Mouse (Mus musculus) intestine, embryonic 16.5 days (tissue): Measurements from ENCODE around the gene Arpc5l. TPM values are rescaled to one million over a fixed set of nuclear protein-coding genes. Genes with fewer than 3 reads are reported as not detected.

Experiments used
- ATAC-seq: fragments of 200-750 bp; cut with Nextera tagmentation; 2 replicates; pipeline ENCODE4 v1.8.0; 2017; ENCODE audit warnings: moderate TSS enrichment, moderate library complexity
- H3K27ac ChIP-seq: fragments of 300-500 bp; sonication (generic); 2 replicates; pipeline ENCODE4 v1.5.1; 2014; ENCODE audit warnings: mild to moderate bottlenecking, low read length
- H3K27me3 ChIP-seq: fragments of 300-500 bp; sonication (generic); replicated peaks from 2 replicates; pipeline ENCODE4 v1.6.1; 2014; ENCODE audit warnings: low read length, control low read depth, mixed read lengths; ENCODE audit not compliant: control insufficient read depth, insufficient read depth
- H3K36me3 ChIP-seq: fragments of 300-500 bp; sonication (generic); 2 replicates; pipeline ENCODE4 v1.6.1; 2014; ENCODE audit warnings: low read length, control low read depth; ENCODE audit not compliant: control insufficient read depth, insufficient read depth
- H3K4me1 ChIP-seq: fragments of 300-500 bp; sonication (generic); 2 replicates; pipeline ENCODE4 v1.6.1; 2014; ENCODE audit warnings: low read length, control low read depth, mixed read lengths; ENCODE audit not compliant: control insufficient read depth, insufficient read depth
- H3K4me2 ChIP-seq: fragments of 300-500 bp; sonication (generic); 2 replicates; pipeline ENCODE4 v1.6.1; 2014; ENCODE audit warnings: low read depth, low read length, control low read depth
- H3K4me3 ChIP-seq: fragments of 300-500 bp; sonication (generic); 2 replicates; pipeline ENCODE4 v1.5.1; 2014; ENCODE audit warnings: mild to moderate bottlenecking, low read length
- H3K9ac ChIP-seq: fragments of 300-500 bp; sonication (generic); 2 replicates; pipeline ENCODE4 v1.6.1; 2014; ENCODE audit warnings: low read depth, low read length
- H3K9me3 ChIP-seq: fragments of 300-500 bp; sonication (generic); 2 replicates; pipeline ENCODE4 v1.6.1; 2016; ENCODE audit warnings: low read length, control low read depth; ENCODE audit not compliant: control insufficient read depth
- WGBS: fragments of 180-500 bp; shearing (Covaris S2); extraction: QIAGEN DNeasy Blood & Tissue Kit; methylation state at CpG from one replicate; pipeline ENCODE4 v1.1.7; 2014; 5-methylcytosine and 5-hydroxymethylcytosine counted together
- polyA plus RNA-seq: library from polyadenylated mRNA; unstranded; fragments of >200 nt; fragmentation: Nextera tagmentation; extraction: Ambion mirVana; gene quantifications from 2 replicates; pipeline ENCODE4 v1.2.1, GENCODE M21; 2015

The Arpc5l gene
- polyA plus RNA-seq, 1 experiment from 2014 or later, result 92.7 TPM

DNA sequence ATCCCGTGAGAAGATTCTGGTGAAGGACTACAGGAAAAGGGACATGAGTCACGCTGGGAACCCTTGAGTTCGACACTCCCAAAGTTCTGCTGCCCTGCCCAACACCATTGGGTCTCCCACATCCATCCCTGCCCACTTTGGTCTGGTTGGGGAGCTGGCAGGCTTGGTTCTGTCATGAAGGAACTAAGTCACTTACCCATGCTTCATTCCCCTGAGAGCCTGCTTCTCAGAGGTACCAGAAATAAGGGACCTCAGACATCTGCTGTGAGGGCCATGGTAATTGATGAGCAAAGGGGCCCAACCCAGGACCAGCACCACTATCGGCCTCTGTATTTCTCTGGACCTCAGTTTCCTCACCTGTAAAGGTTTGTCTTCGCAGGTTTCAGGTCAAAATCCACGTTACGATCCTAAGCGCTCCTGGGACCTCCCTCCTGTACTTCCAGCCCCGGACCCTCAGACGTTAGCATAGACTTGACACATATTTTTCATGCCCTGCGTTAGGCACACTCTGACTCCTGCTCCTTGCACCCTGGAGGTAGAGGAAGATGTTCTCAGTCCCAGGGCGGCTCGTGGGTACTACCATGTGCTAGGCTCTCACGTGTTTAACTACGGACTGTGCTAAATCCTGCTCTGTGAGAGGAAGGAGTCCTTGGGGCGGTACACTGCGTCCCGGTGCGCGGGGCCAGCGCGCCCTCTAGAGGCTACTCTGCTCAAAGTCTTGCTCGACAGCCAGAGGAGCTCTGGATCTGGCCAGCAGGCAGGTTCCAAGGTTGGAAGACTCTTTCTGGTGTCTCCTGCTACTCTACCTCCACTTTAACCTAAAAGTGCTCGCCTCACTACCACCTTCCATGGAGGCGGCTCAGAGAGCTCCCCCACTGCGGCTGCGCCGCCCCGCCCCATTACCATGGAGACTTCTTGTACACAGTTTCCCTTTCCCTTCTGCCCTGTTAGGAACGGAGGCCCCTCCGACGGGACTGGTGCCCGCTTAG, 7.5 kb upstream of the Arpc5l start, which contains the start of gene Wdr38:
Wdr38 (plus strand) TSS at position 91 of the 989 bp plus-strand sequence.
- peak; percentile 93 for ATAC-seq
- WGBS, result 12% methylated on average over 33 of the region's 33 CpGs
- peak within 1 kb of the TSS; percentile 59 for H3K9ac ChIP-seq
- peak within 1 kb of the TSS; percentile 57 for H3K4me3 ChIP-seq
- H3K4me1 ChIP-seq, result peaks cover 23% of the 10 kb centered on the region
- peak within 1 kb of the TSS; percentile 68 for H3K27ac ChIP-seq
- peaks cover 10% of the 10 kb centered on the region for H3K36me3 ChIP-seq
- H3K4me2 ChIP-seq, result peak within 1 kb of the TSS; percentile 60
- H3K27me3 ChIP-seq, result no peaks in the 10 kb centered on the region
- H3K9me3 ChIP-seq, result no peaks in the 10 kb centered on the region

GRCm38 (mm10) chr2:38999381-38999780, 5.8 kb upstream of the Arpc5l start:
- H3K9me3 ChIP-seq, result no peaks in the 10 kb centered on the region
- no peak overlapping the region for H3K4me2 ChIP-seq
- WGBS, result 35% methylated on average over 4 of the region's 4 CpGs
- 0 out of 2 replicates have a peak overlapping the region, but pooled peaks have one; percentile 7 for H3K27ac ChIP-seq
- ATAC-seq, result no peak
- no peak overlapping the region for H3K4me3 ChIP-seq
- H3K27me3 ChIP-seq, result no peaks in the 10 kb centered on the region
- no peak overlapping the region for H3K9ac ChIP-seq
- H3K36me3 ChIP-seq, result peaks cover 17% of the 10 kb centered on the region
- H3K4me1 ChIP-seq, result peaks cover 32% of the 10 kb centered on the region

GRCm38 (mm10) chr2:38999910-39000586, 5.1 kb upstream of the Arpc5l start:
- WGBS, result 62% methylated on average over 8 of the region's 8 CpGs
- no peak overlapping the region for H3K9ac ChIP-seq
- 0 out of 2 replicates have a peak overlapping the region, but pooled peaks have one; percentile 7 for H3K27ac ChIP-seq
- no peaks in the 10 kb centered on the region for H3K27me3 ChIP-seq
- H3K4me3 ChIP-seq, result no peak overlapping the region
- H3K4me2 ChIP-seq, result no peak overlapping the region
- peaks cover 32% of the 10 kb centered on the region for H3K4me1 ChIP-seq
- ATAC-seq, result no peak
- no peaks in the 10 kb centered on the region for H3K9me3 ChIP-seq
- H3K36me3 ChIP-seq, result peaks cover 17% of the 10 kb centered on the region

DNA sequence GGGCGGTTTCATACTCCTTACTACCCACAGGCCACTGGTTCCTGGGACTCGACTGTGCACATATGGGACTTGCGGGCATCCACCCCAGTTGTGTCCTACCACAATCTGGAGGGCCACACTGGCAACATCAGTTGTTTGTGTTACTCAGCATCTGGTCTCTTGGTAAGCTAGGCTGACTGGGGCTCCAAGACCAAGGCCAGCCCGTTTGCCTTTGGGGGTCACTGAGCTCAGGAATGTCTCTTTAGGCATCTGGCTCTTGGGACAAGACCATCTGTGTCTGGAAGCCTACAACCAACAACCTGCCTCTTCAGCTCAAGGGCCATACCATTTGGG, 4.6 kb upstream of the Arpc5l start:
- Histone ChIP-seq H3K27ac (no peak overlapping the region), H3K9ac (no peak overlapping the region), H3K4me2 (no peak overlapping the region), H3K27me3 (no peaks in the 10 kb centered on the region), H3K4me3 (no peak overlapping the region), H3K4me1 (peaks cover 32% of the 10 kb centered on the region), H3K9me3 (no peaks in the 10 kb centered on the region), H3K36me3 (peaks cover 17% of the 10 kb centered on the region)
- 78% methylated on average over 4 of the region's 4 CpGs for WGBS
- ATAC-seq, result no peak

DNA sequence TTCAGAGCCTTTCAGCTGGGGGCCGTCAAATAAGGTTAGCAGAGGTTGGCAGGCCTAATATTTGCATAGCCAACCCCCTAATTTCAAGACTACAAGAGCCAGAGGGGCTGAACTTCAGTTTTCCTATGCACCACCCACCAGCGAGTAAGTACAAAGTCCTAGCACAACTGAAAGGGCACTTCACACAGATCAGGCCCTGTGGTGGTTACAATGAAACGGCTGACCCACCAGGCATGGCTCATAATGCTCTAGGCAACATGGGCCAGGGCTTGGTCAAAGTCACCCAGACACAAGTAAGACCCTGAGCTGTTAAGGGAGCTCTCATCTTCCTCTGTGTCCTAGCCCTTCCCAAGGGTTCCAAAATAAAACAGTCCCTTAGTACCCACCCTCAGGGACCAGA, 3.3 kb upstream of the Arpc5l start:
- Histone ChIP-seq H3K36me3 (peaks cover 17% of the 10 kb centered on the region), H3K4me2 (no peak overlapping the region), H3K4me3 (no peak overlapping the region), H3K9ac (no peak overlapping the region), H3K4me1 (peaks cover 40% of the 10 kb centered on the region), H3K27ac (0 out of 2 replicates have a peak overlapping the region, but pooled peaks have one; percentile 7), H3K27me3 (no peaks in the 10 kb centered on the region), H3K9me3 (no peaks in the 10 kb centered on the region)
- WGBS, result 65% methylated on average over 3 of the region's 3 CpGs
- ATAC-seq, result no peak

DNA sequence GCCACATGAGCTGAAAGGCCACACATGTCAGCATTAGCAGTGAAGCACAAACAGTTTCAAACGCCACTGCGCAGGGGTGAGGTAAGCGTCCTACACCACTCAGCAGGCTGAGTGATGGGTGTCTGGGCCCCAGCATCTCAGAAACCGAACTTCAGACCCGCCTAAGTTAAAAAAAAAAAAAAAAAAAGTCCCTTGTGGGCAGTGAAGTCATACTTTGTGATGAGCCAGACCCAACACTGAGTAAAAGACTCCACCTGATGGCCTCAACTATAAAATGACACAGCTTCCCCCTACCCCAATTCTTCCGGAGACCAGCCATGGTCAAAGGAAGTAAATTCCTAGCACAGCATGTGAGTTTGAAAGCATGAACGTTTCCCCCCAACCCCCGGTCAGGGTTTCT, 2.0 kb upstream of the Arpc5l start:
- H3K27ac ChIP-seq, result no peak overlapping the region
- no peaks in the 10 kb centered on the region for H3K9me3 ChIP-seq
- peak overlapping the region; percentile 71 for H3K4me2 ChIP-seq
- peak overlapping the region; percentile 67 for H3K4me3 ChIP-seq
- no peaks in the 10 kb centered on the region for H3K27me3 ChIP-seq
- 54% methylated on average over 8 of the region's 8 CpGs for WGBS
- H3K4me1 ChIP-seq, result peaks cover 39% of the 10 kb centered on the region
- H3K9ac ChIP-seq, result peak overlapping the region; percentile 46
- ATAC-seq, result no peak
- peaks cover 17% of the 10 kb centered on the region for H3K36me3 ChIP-seq

DNA sequence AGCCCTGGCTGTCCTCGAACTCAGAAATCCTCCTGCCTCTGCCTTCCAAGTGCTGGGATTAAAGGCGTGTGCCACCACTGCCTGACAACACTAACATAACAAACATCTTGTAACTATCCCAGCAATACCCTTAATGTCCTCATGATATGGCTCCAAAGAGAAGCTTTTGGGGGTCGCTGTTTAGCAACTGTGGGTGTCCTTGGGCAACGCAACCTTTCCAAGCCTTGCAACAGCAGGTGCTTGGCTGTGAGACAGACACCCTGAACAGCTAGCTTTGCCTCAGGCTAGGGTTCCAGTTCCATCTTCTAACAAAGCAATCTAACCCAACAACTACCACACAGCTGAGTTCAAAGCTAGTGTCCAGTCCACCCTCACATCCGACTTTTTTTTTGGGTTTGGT, 1.6 kb upstream of the Arpc5l start:
- no peak for ATAC-seq
- WGBS, result 69% methylated on average over 5 of the region's 5 CpGs

GRCm38 (mm10) chr2:39004372-39004771, 776 bp upstream of the Arpc5l start:
- H3K9me3 ChIP-seq, result no peaks in the 10 kb centered on the region
- peak overlapping the region; percentile 67 for H3K4me3 ChIP-seq
- H3K9ac ChIP-seq, result peak overlapping the region; percentile 88
- no peak for ATAC-seq
- 1% methylated on average over 11 of the region's 11 CpGs for WGBS
- peak overlapping the region; percentile 84 for H3K27ac ChIP-seq
- peak overlapping the region; percentile 71 for H3K4me2 ChIP-seq
- peaks cover 17% of the 10 kb centered on the region for H3K36me3 ChIP-seq
- H3K4me1 ChIP-seq, result peaks cover 42% of the 10 kb centered on the region
- no peaks in the 10 kb centered on the region for H3K27me3 ChIP-seq

More for the DNA sequence above, 1.6 kb upstream of the Arpc5l start:
- 0 out of 2 replicates have a peak overlapping the region, but pooled peaks have one; percentile 26 for H3K27ac ChIP-seq
- peak overlapping the region; percentile 88 for H3K9ac ChIP-seq
- peak overlapping the region; percentile 67 for H3K4me3 ChIP-seq
- peaks cover 17% of the 10 kb centered on the region for H3K36me3 ChIP-seq
- H3K4me2 ChIP-seq, result peak overlapping the region; percentile 71
- H3K4me1 ChIP-seq, result peaks cover 39% of the 10 kb centered on the region
- no peaks in the 10 kb centered on the region for H3K9me3 ChIP-seq
- H3K27me3 ChIP-seq, result no peaks in the 10 kb centered on the region

DNA sequence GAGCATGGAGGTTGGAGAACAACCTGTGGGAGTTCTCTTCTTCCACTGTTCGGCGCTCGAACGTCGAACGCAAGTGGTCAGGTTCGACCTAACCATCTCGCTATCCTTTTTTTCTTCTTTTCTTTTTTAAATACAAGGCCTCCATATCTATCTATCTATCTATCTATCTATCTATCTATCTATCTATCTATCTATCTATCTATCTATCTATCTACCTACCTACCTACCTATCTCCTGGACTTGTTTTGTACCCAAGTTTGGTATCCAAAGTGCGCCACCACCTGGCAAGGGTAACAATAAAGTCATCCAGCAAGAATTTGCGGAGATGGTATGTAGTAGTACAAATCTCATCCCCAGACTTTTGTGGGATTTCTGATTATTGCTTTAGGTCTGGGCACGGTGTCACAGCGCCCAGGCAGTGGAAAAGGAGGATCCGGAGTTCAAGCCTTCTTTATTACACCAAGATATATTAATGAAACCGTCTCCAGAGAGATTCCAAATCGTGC, 479 bp downstream of the Arpc5l start, which contains the start of gene Rpl35:
Rpl35 (minus strand) TSS at position 51 of the 506 bp plus-strand sequence.
- ATAC-seq, result no peak
- H3K27me3 ChIP-seq, result no peaks in the 10 kb centered on the region
- no peaks in the 10 kb centered on the region for H3K9me3 ChIP-seq
- peak within 1 kb of the TSS; percentile 88 for H3K9ac ChIP-seq
- H3K4me2 ChIP-seq, result peak within 1 kb of the TSS; percentile 71
- peaks cover 37% of the 10 kb centered on the region for H3K4me1 ChIP-seq
- peaks cover 13% of the 10 kb centered on the region for H3K36me3 ChIP-seq
- 9% methylated on average over 15 of the region's 15 CpGs for WGBS
- H3K27ac ChIP-seq, result peak within 1 kb of the TSS; percentile 84
- peak within 1 kb of the TSS; percentile 67 for H3K4me3 ChIP-seq
